Mouse (Mus musculus): ENCODE results near the gene Sphk1.

Gene Sphk1

DNA sequence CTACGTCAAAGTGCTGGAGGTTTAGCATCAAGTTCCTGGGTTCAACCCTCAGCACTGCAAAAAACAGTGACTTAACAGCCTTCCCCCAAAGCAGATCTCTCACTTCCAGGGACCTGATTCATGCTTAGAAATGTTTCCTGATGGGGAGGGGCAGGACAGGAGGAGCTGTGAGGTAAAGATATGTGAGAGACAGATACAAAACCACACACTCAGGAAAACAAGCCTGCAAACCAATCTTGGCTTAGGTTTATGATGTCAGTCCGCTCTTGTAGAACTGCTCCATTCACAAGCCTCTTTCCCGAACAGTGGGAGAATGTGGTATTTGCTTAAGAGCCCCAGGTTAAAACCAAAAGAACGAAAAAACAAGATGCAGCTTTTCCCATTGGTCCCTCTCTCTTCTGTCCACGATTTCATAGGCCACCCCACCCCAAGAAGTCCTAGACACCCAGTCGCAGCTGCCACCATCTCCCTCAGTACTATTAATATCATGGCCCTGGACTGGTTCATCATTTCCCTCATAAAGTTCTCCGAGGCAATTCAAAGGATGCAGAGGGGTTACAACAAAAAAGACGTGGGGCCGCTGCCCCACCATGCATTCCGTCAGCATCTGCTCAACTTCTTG lies 49.4 kb downstream of the Sphk1 start:
- no peak for DNase-seq (ENCODE audit: low read depth, low spot score)

DNA sequence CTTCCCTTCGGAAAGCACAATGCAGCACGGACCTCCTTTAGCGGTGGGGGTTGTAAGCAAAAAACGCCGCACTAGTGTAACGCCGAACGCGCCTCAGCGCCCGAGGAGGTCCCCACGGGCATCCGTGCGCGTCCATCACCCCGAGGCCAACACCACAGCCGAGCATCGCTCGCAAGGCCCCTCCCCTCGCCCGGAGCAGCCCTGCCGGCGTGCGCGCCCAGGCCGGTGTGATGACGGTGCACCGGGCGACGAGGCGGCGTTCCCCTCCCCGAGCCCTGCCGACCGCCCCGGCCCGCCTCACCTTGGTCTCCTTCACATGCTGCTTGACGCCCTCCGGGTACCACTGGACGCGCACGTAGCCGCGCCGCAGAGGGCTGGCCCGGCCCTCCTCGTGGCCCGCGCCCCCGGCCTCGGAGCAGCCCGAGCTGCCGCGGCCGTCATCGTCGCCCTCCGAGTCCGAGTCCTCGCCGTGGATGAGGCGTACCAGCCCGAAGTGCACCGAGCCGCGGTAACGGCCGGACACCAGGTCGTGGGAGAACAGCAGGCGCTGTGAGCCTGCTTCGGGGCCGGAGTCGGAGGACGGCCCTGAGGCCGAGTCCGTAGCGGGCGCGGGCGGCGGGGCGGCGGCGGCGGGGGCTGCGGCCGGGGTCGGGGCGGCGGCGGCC lies 50.1 kb downstream of the Sphk1 start:
- DNase-seq (ENCODE audit: low read depth, low spot score): no peak

- peak; percentile 67 for DNase-seq (ENCODE audit: low read depth, low spot score)
Measured at GRCm38 (mm10) chr11:116581376-116581814, 50.7 kb downstream of the Sphk1 start, which contains the start of gene Ube2o. Gene Ube2o (minus strand): TSS chr11:116581447.

- DNase-seq (ENCODE audit: low read depth, low spot score): no peak
Measured at GRCm38 (mm10) chr11:116585682-116586081, 55.0 kb downstream of the Sphk1 start.

Data from skeletal muscle tissue, adult 2 months (tissue).